Mouse (Mus musculus) kidney, adult 2 months (tissue): ENCODE measurements around the gene Galnt7. TPM values are rescaled to one million over a fixed set of nuclear protein-coding genes. Genes with fewer than 3 reads are reported as not detected.

ENCODE experiments used
- DNase-seq: peaks from one replicate; pipeline ENCODE4 v3.0.0; 2021
- H3K27ac ChIP-seq: fragments of 200-500 bp; 2 replicates; pipeline ENCODE4 v1.5.1; 2012; ENCODE audit warnings: low read depth, low read length, control low read depth, inconsistent platforms; ENCODE audit not compliant: insufficient read depth
- H3K27me3 ChIP-seq: fragments of 200-500 bp; replicated peaks from 2 replicates; pipeline ENCODE4 v1.6.1; 2012; ENCODE audit warnings: mild to moderate bottlenecking, moderate library complexity, low read length, inconsistent platforms; ENCODE audit not compliant: control insufficient read depth, insufficient read depth
- H3K36me3 ChIP-seq: fragments of 200-500 bp; 2 replicates; pipeline ENCODE4 v1.6.1; 2012; ENCODE audit warnings: mild to moderate bottlenecking, moderate library complexity, low read length, inconsistent platforms; ENCODE audit not compliant: control insufficient read depth, insufficient read depth
- H3K4me1 ChIP-seq: fragments of 200-500 bp; 2 replicates; pipeline ENCODE4 v1.6.1; 2011; ENCODE audit warnings: low read length; ENCODE audit not compliant: control insufficient read depth, insufficient read depth
- H3K4me3 ChIP-seq: fragments of 200-500 bp; 2 replicates; pipeline ENCODE4 v1.5.1; 2011; ENCODE audit warnings: mild to moderate bottlenecking, low read depth, low read length, control low read depth; ENCODE audit not compliant: insufficient read depth
- CTCF ChIP-seq: fragments of 200-500 bp; conservative IDR thresholded peaks from 2 replicates; pipeline ENCODE4 v1.5.1; 2011; ENCODE audit warnings: low read depth, mild to moderate bottlenecking, control low read depth, low read length, moderate library complexity, mixed read lengths; ENCODE audit not compliant: insufficient read depth, insufficient read length
- POLR2A ChIP-seq: fragments of 200-500 bp; IDR thresholded peaks from one replicate; pipeline ENCODE4 v1.6.1; 2011; ENCODE audit warnings: low read depth, low read length, control low read depth
- WGBS: fragments of 180-500 bp; shearing (Covaris S2); methylation state at CpG from one replicate; pipeline ENCODE4 v1.1.7; 2018; 5-methylcytosine and 5-hydroxymethylcytosine counted together
- polyA plus RNA-seq: library from polyadenylated mRNA; depleted of rRNA; stranded (reverse); fragments of >200 nt; gene quantifications from 2 replicates; pipeline ENCODE4 v1.2.3, GENCODE M21; 2012

Galnt7 gene
- polyA plus RNA-seq, 1 experiment, result 2.7 TPM

DNA sequence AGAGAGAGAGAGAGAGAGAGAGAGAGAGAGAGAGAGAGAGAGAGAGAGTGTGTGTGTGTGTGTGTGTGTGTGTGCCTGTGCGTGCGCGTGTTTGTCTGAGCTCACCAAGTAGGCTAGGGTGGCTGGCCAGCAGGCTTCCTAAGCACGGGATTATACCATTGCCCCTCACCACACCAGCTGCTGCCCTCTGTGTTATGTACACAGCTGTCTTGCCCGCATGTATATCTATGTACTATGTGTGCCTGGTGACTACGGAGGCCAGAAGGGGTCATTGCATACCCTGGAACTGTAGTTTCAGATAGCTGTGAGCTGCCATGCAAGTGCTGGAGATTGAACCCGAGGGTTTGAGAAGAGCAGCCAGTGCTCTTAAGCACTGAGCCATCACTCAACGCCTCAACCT is 22.7 kb downstream of the Galnt7 start:
- Histone ChIP-seq H3K4me1 (no peaks in the 10 kb centered on the region), H3K27me3 (no peaks in the 10 kb centered on the region), H3K27ac (no peak overlapping the region), H3K4me3 (no peak overlapping the region), H3K36me3 (no peaks in the 10 kb centered on the region)
- no peak for TF ChIP-seq POLR2A
- TF ChIP-seq CTCF, result no peak
- no peak for DNase-seq
- 89% methylated on average over 8 of the region's 8 CpGs for WGBS

DNA sequence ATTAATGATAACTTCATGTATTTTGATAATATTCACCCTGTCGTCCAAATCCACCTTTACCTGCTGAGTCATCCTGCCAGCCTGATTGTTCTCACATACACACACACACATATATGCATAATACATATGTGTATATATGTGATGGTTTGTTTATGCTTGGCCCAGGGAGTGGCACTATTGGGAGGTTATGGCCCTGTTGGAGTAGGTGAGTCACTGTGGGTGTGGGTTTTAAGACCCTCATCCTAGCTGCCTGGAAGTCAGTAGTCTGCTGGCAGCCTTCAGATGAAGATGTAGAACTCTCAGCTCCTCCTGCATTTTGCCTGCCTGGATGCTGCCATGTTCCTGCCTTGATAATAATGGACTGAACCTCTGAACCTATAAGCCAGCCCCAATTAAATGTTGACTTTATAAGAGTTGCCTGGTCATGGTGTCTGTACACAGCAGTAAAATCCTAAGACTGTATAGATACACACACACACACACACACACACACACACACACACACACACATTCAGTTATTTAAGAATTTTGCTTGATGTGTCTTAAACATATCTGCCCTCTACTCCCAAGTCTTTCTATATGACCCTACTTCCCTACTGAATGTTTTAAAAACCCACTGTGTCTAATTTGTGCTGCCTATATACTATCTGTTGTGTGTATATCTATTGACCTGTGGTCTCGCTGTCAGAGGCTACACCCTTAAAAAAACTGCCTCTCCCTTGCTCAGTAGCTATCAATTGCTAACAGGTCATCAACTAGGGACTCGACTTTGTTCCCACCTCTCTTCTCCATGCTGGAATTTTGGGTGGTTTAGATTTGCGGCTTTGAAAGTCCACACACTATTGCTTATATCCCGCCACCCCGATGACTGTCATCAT is 23.8 kb downstream of the Galnt7 start:
- Histone ChIP-seq H3K27me3 (no peaks in the 10 kb centered on the region), H3K4me1 (no peaks in the 10 kb centered on the region), H3K4me3 (no peak overlapping the region), H3K27ac (no peak overlapping the region), H3K36me3 (no peaks in the 10 kb centered on the region)
- DNase-seq, result no peak
- WGBS, result 86% methylated on average over 6 of the region's 6 CpGs
- no peak for TF ChIP-seq CTCF
- TF ChIP-seq POLR2A, result no peak

DNA sequence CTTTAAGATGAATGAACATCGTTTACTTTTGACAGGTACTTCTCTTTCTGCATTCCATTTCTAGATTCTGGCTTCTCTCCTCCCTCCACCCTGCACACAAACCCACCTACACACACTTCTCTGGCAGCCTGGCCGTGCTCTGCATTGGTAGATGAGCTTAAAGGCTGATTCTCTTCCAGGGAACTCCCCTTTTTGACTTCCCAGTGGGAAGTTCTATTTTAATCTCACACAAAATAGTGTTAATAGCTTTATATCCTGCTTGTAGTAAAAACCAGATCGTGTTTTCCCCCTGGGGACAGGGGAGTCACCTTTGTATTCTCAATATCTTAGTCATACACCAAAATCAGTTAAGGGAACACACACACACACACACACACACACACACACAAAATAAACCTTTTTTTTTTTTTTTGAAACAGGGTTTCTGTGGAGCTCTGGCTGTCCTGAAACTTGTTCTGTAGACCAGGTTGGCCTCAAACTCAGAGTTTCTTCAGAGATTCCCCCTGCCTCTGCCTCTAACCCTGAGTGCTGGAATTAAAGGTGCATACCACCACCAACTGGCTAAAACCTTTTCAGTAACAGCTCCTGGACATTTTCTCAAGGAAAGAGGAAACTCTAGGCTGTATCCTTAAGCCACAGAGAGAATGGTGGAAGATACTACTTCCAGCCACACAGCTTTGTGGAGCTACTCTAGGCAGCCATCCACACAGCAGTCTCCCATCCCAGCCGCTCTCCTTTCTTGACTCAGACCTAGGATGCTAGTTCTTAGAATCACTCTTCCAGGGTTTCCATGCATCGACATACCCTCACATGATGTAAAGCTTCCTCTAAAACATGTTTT is 24.7 kb downstream of the Galnt7 start:
- WGBS, result 64% methylated on average over 5 of the region's 5 CpGs
- no peak for DNase-seq
- H3K4me1 ChIP-seq, result no peaks in the 10 kb centered on the region
- no peak overlapping the region for H3K27ac ChIP-seq
- no peaks in the 10 kb centered on the region for H3K27me3 ChIP-seq
- H3K36me3 ChIP-seq, result no peaks in the 10 kb centered on the region
- TF ChIP-seq POLR2A, result no peak
- no peak for TF ChIP-seq CTCF
- no peak overlapping the region for H3K4me3 ChIP-seq

DNA sequence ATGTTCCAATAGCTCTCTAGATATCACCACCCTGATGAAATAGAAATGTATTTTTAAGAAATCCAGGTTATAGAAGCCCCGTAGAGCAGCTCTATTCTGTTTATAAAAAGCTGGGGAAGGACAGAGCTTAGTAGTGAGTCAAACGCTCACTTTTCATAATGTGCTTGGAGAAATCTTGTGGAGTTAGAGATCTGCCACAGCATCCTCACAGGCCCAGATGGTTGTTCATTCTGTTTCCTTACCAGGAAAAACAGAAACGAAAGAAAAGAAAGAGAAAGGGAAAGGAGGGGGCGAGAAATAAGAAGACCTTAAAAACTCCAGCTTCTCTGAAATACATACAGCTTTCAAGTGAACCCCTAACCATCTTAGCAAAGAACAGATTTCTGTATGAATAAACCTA is 28.9 kb downstream of the Galnt7 start:
- H3K4me1 ChIP-seq, result no peaks in the 10 kb centered on the region
- no peaks in the 10 kb centered on the region for H3K27me3 ChIP-seq
- TF ChIP-seq POLR2A (no peak), CTCF (no peak)
- no peak overlapping the region for H3K4me3 ChIP-seq
- H3K27ac ChIP-seq, result no peak overlapping the region
- no peak for DNase-seq
- WGBS, result 93% methylated on average over 4 of the region's 4 CpGs
- no peaks in the 10 kb centered on the region for H3K36me3 ChIP-seq

GRCm38 (mm10) chr8:57623051-57623450 is 29.8 kb downstream of the Galnt7 start:
- H3K27me3 ChIP-seq, result no peaks in the 10 kb centered on the region
- no peaks in the 10 kb centered on the region for H3K4me1 ChIP-seq
- H3K36me3 ChIP-seq, result no peaks in the 10 kb centered on the region
- no peak overlapping the region for H3K27ac ChIP-seq
- DNase-seq, result no peak
- TF ChIP-seq CTCF, result no peak
- TF ChIP-seq POLR2A, result no peak
- H3K4me3 ChIP-seq, result no peak overlapping the region
- 97% methylated on average over 3 of the region's 3 CpGs for WGBS

GRCm38 (mm10) chr8:57616965-57617364 is 35.9 kb downstream of the Galnt7 start:
- no peak overlapping the region for H3K4me3 ChIP-seq
- no peak overlapping the region for H3K27ac ChIP-seq
- TF ChIP-seq CTCF (no peak), POLR2A (no peak)
- H3K36me3 ChIP-seq, result no peaks in the 10 kb centered on the region
- no peaks in the 10 kb centered on the region for H3K27me3 ChIP-seq
- 87% methylated on average over 5 of the region's 5 CpGs for WGBS
- DNase-seq, result no peak
- H3K4me1 ChIP-seq, result peaks cover 2% of the 10 kb centered on the region; the same call in 1 of the 2 replicates
